Comparison of ENCODE assay signal across 8 mouse cellular contexts in the genomic region with DNA sequence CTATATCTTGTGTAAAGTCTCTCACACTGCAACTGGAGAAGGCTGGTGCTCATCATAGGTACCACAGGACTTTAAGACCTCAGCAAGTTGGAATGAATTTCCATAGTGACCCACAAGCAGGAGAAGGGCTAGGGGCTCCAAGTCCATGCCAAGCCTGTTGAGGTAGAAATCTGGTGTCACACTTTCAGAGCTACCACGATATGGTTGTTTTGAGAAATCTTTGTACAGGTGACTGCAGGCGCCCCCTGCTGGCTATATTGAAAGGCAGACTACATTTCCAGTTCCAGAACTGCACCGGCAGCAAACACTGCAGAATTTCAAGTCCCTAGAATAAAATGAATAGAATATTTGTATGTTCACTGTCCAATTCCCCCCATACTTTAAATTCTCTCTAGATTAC. TPM values are rescaled to one million over a fixed set of nuclear protein-coding genes. Genes with fewer than 3 reads are reported as not detected.
DNase-seq lines count a peak whose midpoint lies in the region; ATAC-seq and TF ChIP-seq lines count a peak whose summit lies in the region.

No protein-coding gene starts in this region.

- 17% methylated on average over 3 of the region's 3 CpGs for WGBS in forebrain, embryonic 10.5 days
- 6% methylated on average over 3 of the region's 3 CpGs for WGBS in forebrain, embryonic 15.5 days
- WGBS in lung, embryonic 14.5 days = 7% methylated on average over 3 of the region's 3 CpGs

- DNase-seq in forebrain, embryonic 10.5 days (ENCODE audit: extremely low spot score, low spot score) = peak; percentile 71
- peak; percentile 69 for DNase-seq in urinary bladder, postnatal 25 days (ENCODE audit: low spot score)
- no peak for DNase-seq in urinary bladder, adult 2 months (ENCODE audit: low spot score)
- peak; percentile 83 for DNase-seq in embryo, embryonic 10.5 days (ENCODE audit: low spot score)
- DNase-seq in kidney, postnatal 36 days = peak; percentile 68 to 88
- peak; percentile 84 for DNase-seq in lung, embryonic 14.5 days
- peak; percentile 61 to 77 for DNase-seq in spleen, postnatal 14 days (ENCODE audit: low spot score in 2 of 2)

- peaks cover 23% of the 10 kb centered on the region for H3K4me1 ChIP-seq in forebrain, embryonic 10.5 days
- peaks cover 9% of the 10 kb centered on the region for H3K4me1 ChIP-seq in forebrain, embryonic 15.5 days
- H3K4me1 ChIP-seq in lung, embryonic 14.5 days (ENCODE audit: insufficient read depth) = peaks cover 6% of the 10 kb centered on the region; the same call in 1 of the 2 replicates

- no peak overlapping the region for H3K4me3 ChIP-seq in forebrain, embryonic 10.5 days
- H3K4me3 ChIP-seq in forebrain, embryonic 15.5 days = no peak overlapping the region
- H3K4me3 ChIP-seq in lung, embryonic 14.5 days (ENCODE audit: low read depth, low read length) = no peak overlapping the region

- H3K9ac ChIP-seq in forebrain, embryonic 15.5 days (replicated peaks) = no peak overlapping the region
- H3K9ac ChIP-seq in lung, embryonic 14.5 days = no peak overlapping the region

- no peak for ATAC-seq in forebrain, embryonic 15.5 days (replicated peaks)
- ATAC-seq in lung, embryonic 14.5 days (ENCODE audit: insufficient read depth) = no peak

- no peaks in the 10 kb centered on the region for H3K27me3 ChIP-seq in forebrain, embryonic 10.5 days (ENCODE audit: poor library complexity, severe bottlenecking)
- H3K27me3 ChIP-seq in forebrain, embryonic 15.5 days = no peaks in the 10 kb centered on the region
- no peaks in the 10 kb centered on the region for H3K27me3 ChIP-seq in lung, embryonic 14.5 days (ENCODE audit: insufficient read depth, low read length)

- peaks cover 4% of the 10 kb centered on the region; the same call in 1 of the 2 replicates for H3K36me3 ChIP-seq in forebrain, embryonic 10.5 days (replicated peaks)
- peaks cover 2% of the 10 kb centered on the region; the same call in 1 of the 2 replicates for H3K36me3 ChIP-seq in forebrain, embryonic 15.5 days
- peaks cover 7% of the 10 kb centered on the region for H3K36me3 ChIP-seq in lung, embryonic 14.5 days (ENCODE audit: insufficient read depth)

- no peak overlapping the region for H3K4me2 ChIP-seq in forebrain, embryonic 15.5 days (replicated peaks)
- no peak overlapping the region for H3K4me2 ChIP-seq in lung, embryonic 14.5 days

- peak; percentile 80 for TF ChIP-seq CTCF in lung, embryonic 14.5 days (IDR thresholded peaks at IDR 0.05; ENCODE audit: low read depth)

- no peaks in the 10 kb centered on the region for H3K9me3 ChIP-seq in forebrain, embryonic 10.5 days
- H3K9me3 ChIP-seq in forebrain, embryonic 15.5 days = no peaks in the 10 kb centered on the region
- no peaks in the 10 kb centered on the region for H3K9me3 ChIP-seq in lung, embryonic 14.5 days (ENCODE audit: low read depth, low read length)

- no peak overlapping the region for H3K27ac ChIP-seq in forebrain, embryonic 10.5 days
- no peak overlapping the region for H3K27ac ChIP-seq in forebrain, embryonic 15.5 days (replicated peaks)
- no peak overlapping the region for H3K27ac ChIP-seq in lung, embryonic 14.5 days (ENCODE audit: low read depth)

RNA-seq across cellular contexts. Expression of a gene that starts 3.4 kb away (rescaled TPM):
- 5.0 and 5.7 TPM in 2 replicates for polyA plus RNA-seq in forebrain, embryonic 10.5 days (2016; fragmentation: Nextera tagmentation; extraction: Ambion mirVana)
- polyA plus RNA-seq in forebrain, embryonic 15.5 days (2015; fragmentation: Nextera tagmentation; extraction: Ambion mirVana) = 3.8 and 4.3 TPM in 2 replicates
- 2.2 TPM in 2 replicates for polyA plus RNA-seq in urinary bladder, adult 2 months (2012; rRNA removed)
- polyA plus RNA-seq in lung, embryonic 14.5 days (2014; fragmentation: Nextera tagmentation; extraction: Ambion mirVana) = 3.8 and 4.1 TPM in 2 replicates
